In the genomic region with DNA sequence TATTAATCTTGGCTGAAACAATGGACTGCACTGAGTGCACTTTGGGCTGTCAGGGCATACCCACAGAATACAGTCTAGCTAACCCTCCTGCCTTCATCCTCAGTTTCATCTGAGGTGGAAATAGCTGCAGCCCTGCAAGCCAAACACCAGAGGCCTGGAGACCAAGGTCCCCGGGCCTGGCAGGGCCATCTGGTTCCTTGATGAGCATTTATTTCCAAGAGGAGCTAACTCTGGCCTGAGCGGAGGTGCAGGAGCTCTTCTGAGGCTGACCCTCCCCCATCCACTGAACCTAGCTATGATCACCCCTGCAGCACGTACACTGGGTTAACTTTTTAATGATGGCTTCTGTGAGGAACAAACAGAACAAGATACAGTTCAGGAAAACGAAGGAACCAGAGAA, we compare ENCODE assay signal across 31 mouse cellular contexts.
DNase-seq lines count a peak whose midpoint lies in the region; ATAC-seq lines count a peak whose summit lies in the region.
"Had no signal": no experiment of that assay in that cellular context is flagged by ENCODE, and none has a peak within 500 bp of the region (broad histone marks: within the 10 kb centered on the region; RNA-seq: fewer than 3 reads in every experiment).

No protein-coding gene starts in this region.

- no peak overlapping the region for H3K9ac ChIP-seq in hindbrain, embryonic 11.5 days (ENCODE audit: low read depth, low read length)
- no peak overlapping the region for H3K9ac ChIP-seq in hindbrain, embryonic 13.5 days
- H3K9ac ChIP-seq: embryonic facial prominence, embryonic 13.5 days; forebrain, embryonic 15.5 days; heart, embryonic 12.5 days; liver, embryonic 12.5 days; liver, postnatal 0 days; neural tube, embryonic 12.5 days had no signal

- 0 out of 2 replicates have a peak overlapping the region, but pooled peaks have one; percentile 18 for H3K27ac ChIP-seq in hindbrain, embryonic 11.5 days (ENCODE audit: low read depth, low read length)
- H3K27ac ChIP-seq in hindbrain, embryonic 13.5 days = no peak overlapping the region
- H3K27ac ChIP-seq: embryonic facial prominence, embryonic 13.5 days; forebrain, embryonic 10.5 days; forebrain, embryonic 15.5 days; gastrocnemius, adult 2 months; heart, adult 2 months; kidney, postnatal 0 days; liver, embryonic 12.5 days; midbrain, embryonic 10.5 days; neural tube, embryonic 12.5 days; stomach, postnatal 0 days had no signal

- H3K4me2 ChIP-seq in hindbrain, embryonic 11.5 days (replicated peaks; ENCODE audit: low read depth, low read length) = no peak overlapping the region
- H3K4me2 ChIP-seq in hindbrain, embryonic 13.5 days = no peak overlapping the region
- H3K4me2 ChIP-seq: embryonic facial prominence, embryonic 13.5 days; forebrain, embryonic 15.5 days; heart, embryonic 12.5 days; liver, embryonic 12.5 days; neural tube, embryonic 12.5 days had no signal

- H3K4me3 ChIP-seq in hindbrain, embryonic 11.5 days (ENCODE audit: low read depth, low read length) = no peak overlapping the region
- H3K4me3 ChIP-seq in hindbrain, embryonic 13.5 days = no peak overlapping the region
- H3K4me3 ChIP-seq: embryonic facial prominence, embryonic 13.5 days; forebrain, embryonic 10.5 days; forebrain, embryonic 15.5 days; gastrocnemius, adult 2 months; heart, adult 2 months; heart, embryonic 12.5 days; liver, embryonic 12.5 days; midbrain, embryonic 10.5 days; neural tube, embryonic 12.5 days had no signal

- no peak for DNase-seq in hindbrain, embryonic 11.5 days (ENCODE audit: low spot score)
- peak; percentile 86 for DNase-seq in MN1 (ENCODE audit: low spot score)
- peak; percentile 19 for DNase-seq in embryo, embryonic 11 days
- DNase-seq in retina, embryonic 14.5 days (ENCODE audit: low spot score) = peak; percentile 37
- DNase-seq in urinary bladder, adult 18-20 months (ENCODE audit: low spot score in 2 of 2) = no peak
- no peak for DNase-seq in adrenal gland, postnatal 10 days
- DNase-seq: adrenal gland, postnatal 36 days; cerebellum, adult 2 months; gastrocnemius, adult 2 months; gastrocnemius, postnatal 36 days; heart, adult 2 months; kidney, adult 8-10 months; layer of hippocampus, adult 9-11 months; liver, postnatal 0 days; lung, postnatal 10 days; right cerebral cortex, adult 18-20 months; right cerebral cortex, postnatal 4 days; thymus, adult 18-20 months; thymus, postnatal 25 days had no signal

- no peak for ATAC-seq in hindbrain, embryonic 11.5 days (ENCODE audit: low FRiP score)
- ATAC-seq in hindbrain, embryonic 13.5 days (ENCODE audit: low FRiP score) = no peak
- ATAC-seq: forebrain, embryonic 15.5 days; intestine, embryonic 16.5 days; liver, embryonic 12.5 days; liver, postnatal 0 days; midbrain, embryonic 16.5 days had no signal

- H3K4me1 ChIP-seq in hindbrain, embryonic 11.5 days (replicated peaks; ENCODE audit: control insufficient read depth, insufficient read depth, low read length) = peaks cover 2% of the 10 kb centered on the region; the same call in 1 of the 2 replicates
- H3K4me1 ChIP-seq in hindbrain, embryonic 13.5 days (replicated peaks) = peaks cover 10% of the 10 kb centered on the region; the same call in 1 of the 2 replicates
- H3K4me1 ChIP-seq: embryonic facial prominence, embryonic 13.5 days; heart, embryonic 12.5 days; liver, embryonic 12.5 days had no signal

- H3K27me3 ChIP-seq in hindbrain, embryonic 11.5 days (ENCODE audit: control insufficient read depth, insufficient read depth, low read length) = no peaks in the 10 kb centered on the region
- no peaks in the 10 kb centered on the region for H3K27me3 ChIP-seq in hindbrain, embryonic 13.5 days
- H3K27me3 ChIP-seq: embryonic facial prominence, embryonic 13.5 days; forebrain, embryonic 15.5 days; heart, embryonic 12.5 days; liver, embryonic 12.5 days; neural tube, embryonic 12.5 days had no signal

- H3K36me3 ChIP-seq in hindbrain, embryonic 11.5 days (ENCODE audit: control insufficient read depth, insufficient read depth, low read length) = no peaks in the 10 kb centered on the region
- H3K36me3 ChIP-seq in hindbrain, embryonic 13.5 days = no peaks in the 10 kb centered on the region
- H3K36me3 ChIP-seq: embryonic facial prominence, embryonic 13.5 days; forebrain, embryonic 10.5 days; forebrain, embryonic 15.5 days; heart, embryonic 12.5 days; liver, embryonic 12.5 days; midbrain, embryonic 10.5 days; neural tube, embryonic 12.5 days had no signal

- no peaks in the 10 kb centered on the region for H3K9me3 ChIP-seq in hindbrain, embryonic 11.5 days (ENCODE audit: control insufficient read depth, low read length)
- no peaks in the 10 kb centered on the region for H3K9me3 ChIP-seq in hindbrain, embryonic 13.5 days
- H3K9me3 ChIP-seq: embryonic facial prominence, embryonic 13.5 days; forebrain, embryonic 10.5 days; forebrain, embryonic 15.5 days; heart, embryonic 12.5 days; liver, embryonic 12.5 days; midbrain, embryonic 10.5 days; neural tube, embryonic 12.5 days had no signal

- WGBS in hindbrain, embryonic 11.5 days = 42% methylated on average over 4 of the region's 4 CpGs
- 39% methylated on average over 4 of the region's 4 CpGs for whole genome bisulfite sequencing in hindbrain, embryonic 13.5 days

Comparison
In these comparisons a context has a peak if more than half of its experiments do, and no peak if none do; other contexts are left out.
1. DNase-seq: peak in MN1 (single experiment), embryo, embryonic 11 days (single experiment) and retina, embryonic 14.5 days (single experiment); none in hindbrain, embryonic 11.5 days (single experiment), urinary bladder, adult 18-20 months (0 of 2) and adrenal gland, postnatal 10 days (single experiment).